Mouse (Mus musculus): ENCODE data around the gene Gm19668. TPM values are rescaled to one million over a fixed set of nuclear protein-coding genes. Genes with fewer than 3 reads are reported as not detected.
"Not testable (repeated sequence)": the region's sequence is repeated elsewhere in the genome, so short reads cannot be mapped to it uniquely, and the experiment has no call there.

Gm19668 gene
- polyA plus RNA-seq, 1 experiment = not detected

DNA sequence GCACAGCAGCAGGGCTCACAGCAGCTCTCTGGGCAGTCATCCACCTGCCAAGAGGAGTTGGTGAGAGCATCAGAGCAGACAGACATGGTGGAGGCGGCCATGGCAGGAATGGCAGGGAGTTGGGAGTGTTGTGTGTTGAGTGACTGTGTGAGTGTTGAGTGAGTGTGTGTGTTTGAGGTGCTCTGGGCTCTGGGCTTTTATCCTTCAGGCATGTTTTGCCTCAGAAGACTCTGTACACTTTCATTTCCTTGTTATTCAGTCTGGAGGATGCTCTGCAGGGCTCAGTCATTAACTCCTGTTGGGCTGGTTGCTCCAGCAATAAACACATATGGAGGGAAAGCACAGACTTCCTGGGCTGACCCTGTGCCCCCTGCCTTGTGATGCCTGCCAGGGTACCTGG, 27.7 kb downstream of the Gm19668 start, which contains the start of gene Gm3238:
Gene Gm3238 (minus strand): TSS at position 101 of the 400 bp plus-strand sequence.
- H3K4me1 ChIP-seq (ENCODE audit: control insufficient read depth, insufficient read depth, low read length); H3K27ac ChIP-seq (ENCODE audit: insufficient read depth, low read depth, low read length); H3K4me3 ChIP-seq (ENCODE audit: insufficient read depth, low read depth, low read length): not testable (repeated sequence)
- 75% methylated on average over 1 of the region's 1 CpGs for WGBS

DNA sequence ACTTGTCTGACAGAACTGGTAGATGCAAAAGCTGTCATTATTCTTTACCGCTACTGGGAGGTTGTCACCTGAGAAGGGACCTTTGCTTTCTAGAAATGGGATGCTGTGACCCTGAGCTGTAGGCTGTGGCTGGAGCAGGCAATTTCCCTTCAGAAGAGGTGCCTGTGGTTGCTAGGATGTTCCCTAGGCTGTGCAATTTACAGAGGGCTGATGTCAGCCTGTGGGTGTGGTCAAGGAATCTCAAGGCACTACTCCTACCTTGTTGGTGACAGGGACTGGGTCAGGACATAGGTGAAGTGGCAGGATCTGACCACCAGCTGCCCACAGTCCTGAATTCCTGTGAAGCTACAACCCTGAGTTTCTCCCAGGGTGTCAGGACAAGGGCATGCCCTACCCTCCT, 29.2 kb downstream of the Gm19668 start:
- H3K4me1 ChIP-seq (ENCODE audit: control insufficient read depth, insufficient read depth, low read length) = 0 out of 2 replicates have a peak, but pooled peaks cover 3% of the 10 kb centered on the region
- H3K4me3 ChIP-seq (ENCODE audit: insufficient read depth, low read depth, low read length) = no peak overlapping the region
- TF ChIP-seq POLR2A (IDR thresholded peaks at IDR 0.05; ENCODE audit: insufficient read depth, low read depth, low read length) = no peak
- no peak for TF ChIP-seq CTCF (IDR thresholded peaks at IDR 0.05; ENCODE audit: insufficient read depth, low read depth, low read length)
- no peak overlapping the region for H3K27ac ChIP-seq (ENCODE audit: insufficient read depth, low read depth, low read length)
- WGBS = 86% methylated on average over 1 of the region's 1 CpGs

DNA sequence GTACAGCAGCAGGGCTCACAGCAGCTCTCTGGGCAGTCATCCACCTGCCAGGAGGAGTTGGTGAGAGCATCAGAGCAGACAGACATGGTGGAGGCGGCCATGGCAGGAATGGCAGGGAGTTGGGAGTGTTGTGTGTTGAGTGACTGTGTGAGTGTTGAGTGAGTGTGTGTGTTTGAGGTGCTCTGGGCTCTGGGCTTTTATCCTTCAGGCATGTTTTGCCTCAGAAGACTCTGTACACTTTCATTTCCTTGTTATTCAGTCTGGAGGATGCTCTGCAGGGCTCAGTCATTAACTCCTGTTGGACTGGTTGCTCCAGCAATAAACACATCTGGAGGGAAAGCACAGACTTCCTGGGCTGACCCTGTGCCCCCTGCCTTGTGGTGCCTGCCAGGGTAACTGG, 39.4 kb downstream of the Gm19668 start, which contains the start of gene Gm3233:
Gene Gm3233 (minus strand): TSS at position 101 of the 400 bp plus-strand sequence.
- H3K4me3 ChIP-seq (ENCODE audit: insufficient read depth, low read depth, low read length); H3K4me1 ChIP-seq (ENCODE audit: control insufficient read depth, insufficient read depth, low read length); H3K27ac ChIP-seq (ENCODE audit: insufficient read depth, low read depth, low read length): not testable (repeated sequence)
- no CpG with 5 or more reads among the region's 1 CpGs for WGBS

DNA sequence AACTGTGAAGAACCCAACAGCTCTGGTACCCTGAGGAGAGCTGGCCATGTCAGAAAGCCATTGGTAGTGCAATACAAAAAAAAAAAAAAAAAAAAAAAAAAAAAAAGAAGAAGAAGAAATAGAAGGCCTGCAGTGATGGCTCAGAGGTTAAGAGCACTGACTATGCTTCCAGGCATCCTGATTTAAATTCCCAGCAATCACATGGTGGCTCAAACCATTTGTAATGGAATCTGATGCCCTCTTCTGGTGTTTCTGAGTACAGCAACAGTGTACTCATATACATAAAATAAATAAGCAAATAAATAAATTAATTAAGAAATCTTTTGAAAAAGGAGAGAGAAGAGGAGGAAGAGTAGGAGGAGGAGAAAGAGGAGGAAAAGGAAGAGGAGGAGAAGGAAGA, 45.5 kb downstream of the Gm19668 start:
- Histone ChIP-seq H3K4me1 (ENCODE audit: control insufficient read depth, insufficient read depth, low read length) (peaks cover 9% of the 10 kb centered on the region; the same call in 1 of the 2 replicates), H3K4me3 (ENCODE audit: insufficient read depth, low read depth, low read length) (no peak overlapping the region), H3K27ac (ENCODE audit: insufficient read depth, low read depth, low read length) (no peak overlapping the region)
- no peak for TF ChIP-seq CTCF (IDR thresholded peaks at IDR 0.05; ENCODE audit: insufficient read depth, low read depth, low read length)
- TF ChIP-seq POLR2A (IDR thresholded peaks at IDR 0.05; ENCODE audit: insufficient read depth, low read depth, low read length) = no peak

DNA sequence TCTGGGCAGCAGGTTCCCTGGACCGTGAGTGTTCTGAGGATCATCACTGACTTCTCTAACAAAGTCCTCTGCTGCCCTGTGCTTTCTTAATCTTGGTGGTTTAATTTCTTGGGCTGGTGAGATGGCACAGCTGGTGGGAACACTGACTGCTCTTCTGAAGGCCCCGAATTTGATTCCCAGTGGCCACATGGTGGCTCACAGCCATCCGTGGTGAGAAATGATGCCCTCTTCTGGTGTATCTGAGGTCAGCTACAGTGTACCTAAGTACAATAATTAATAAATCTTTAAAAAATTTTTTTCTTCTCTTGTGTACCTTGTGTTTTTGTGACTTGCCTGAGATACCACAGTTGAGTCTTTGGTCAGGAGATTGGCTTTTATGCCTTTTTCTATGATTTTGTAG, 46.6 kb downstream of the Gm19668 start:
- H3K4me1 ChIP-seq (ENCODE audit: control insufficient read depth, insufficient read depth, low read length); H3K27ac ChIP-seq (ENCODE audit: insufficient read depth, low read depth, low read length); H3K4me3 ChIP-seq (ENCODE audit: insufficient read depth, low read depth, low read length): not testable (repeated sequence)
- WGBS = 72% methylated on average over 3 of the region's 3 CpGs

DNA sequence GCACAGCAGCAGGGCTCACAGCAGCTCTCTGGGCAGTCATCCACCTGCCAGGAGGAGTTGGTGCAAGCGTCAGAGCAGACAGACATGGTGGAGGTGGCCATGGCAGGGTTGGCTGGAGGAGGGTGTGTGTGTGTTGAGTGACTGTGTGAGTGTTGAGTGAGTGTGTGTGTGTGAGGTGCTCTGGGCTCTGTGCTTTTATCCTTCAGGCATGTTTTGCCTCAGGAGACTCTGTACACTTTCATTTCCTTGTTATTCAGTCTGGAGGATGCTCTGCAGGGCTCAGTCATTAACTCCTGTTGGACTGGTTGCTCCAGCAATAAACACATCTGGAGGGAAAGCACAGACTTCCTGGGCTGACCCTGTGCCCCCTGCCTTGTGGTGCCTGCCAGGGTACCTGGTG, 47.7 kb downstream of the Gm19668 start, which contains the start of gene Gm9736:
Gene Gm9736 (minus strand): TSS at position 101 of the 400 bp plus-strand sequence.
- H3K4me3 ChIP-seq (ENCODE audit: insufficient read depth, low read depth, low read length); H3K27ac ChIP-seq (ENCODE audit: insufficient read depth, low read depth, low read length); H3K4me1 ChIP-seq (ENCODE audit: control insufficient read depth, insufficient read depth, low read length): not testable (repeated sequence)
- 75% methylated on average over 1 of the region's 1 CpGs for WGBS

DNA sequence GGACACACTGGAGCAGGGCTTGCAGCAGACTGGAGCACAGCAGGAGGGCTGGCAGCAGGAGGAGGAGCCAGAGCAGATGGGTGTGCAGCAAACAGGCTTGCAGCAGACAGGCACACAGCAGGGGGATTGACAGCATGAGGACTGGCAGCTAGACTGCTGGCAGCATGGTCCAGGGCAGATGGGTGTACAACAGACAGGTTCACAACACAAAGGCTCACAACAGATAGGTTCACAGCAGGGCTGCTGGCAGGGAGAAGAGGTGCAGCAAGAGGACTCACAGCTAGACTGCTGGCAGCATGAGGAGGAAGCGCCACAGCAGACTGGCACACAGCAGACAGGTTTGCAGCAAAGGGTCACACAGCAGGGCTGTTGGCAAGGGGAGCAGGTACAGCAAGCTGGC, 48.2 kb downstream of the Gm19668 start:
- H3K4me1 ChIP-seq (ENCODE audit: control insufficient read depth, insufficient read depth, low read length); H3K27ac ChIP-seq (ENCODE audit: insufficient read depth, low read depth, low read length); H3K4me3 ChIP-seq (ENCODE audit: insufficient read depth, low read depth, low read length): not testable (repeated sequence)
- WGBS = 54% methylated on average over 1 of the region's 1 CpGs

Other genes starting within 250 kb of the Gm19668 start
- not detected in 2 replicates for gene Pttg1ip, start 217.4 kb downstream of the Gm19668 start, polyA plus RNA-seq (2012; ENCODE audit: insufficient read depth, insufficient read length, low replicate concordance, missing spikeins)
- 414 TPM in 1 of 2 replicates, not detected in the other for gene Sumo3, start 193.0 kb downstream of the Gm19668 start, polyA plus RNA-seq (2012; ENCODE audit: insufficient read depth, insufficient read length, low replicate concordance, missing spikeins)
- gene Gm49325, start 192.9 kb downstream of the Gm19668 start, polyA plus RNA-seq (2012; ENCODE audit: insufficient read depth, insufficient read length, low replicate concordance, missing spikeins) = not detected in 2 replicates
- gene Ube2g2, start 176.9 kb downstream of the Gm19668 start, polyA plus RNA-seq (2012; ENCODE audit: insufficient read depth, insufficient read length, low replicate concordance, missing spikeins) = not detected in 2 replicates
- not detected in 2 replicates for gene Tspear, start 112.6 kb downstream of the Gm19668 start, polyA plus RNA-seq (2012; ENCODE audit: insufficient read depth, insufficient read length, low replicate concordance, missing spikeins)
- not detected in 2 replicates for gene Gm19402, start 108.4 kb downstream of the Gm19668 start, polyA plus RNA-seq (2012; ENCODE audit: insufficient read depth, insufficient read length, low replicate concordance, missing spikeins)
- gene Gm9508, start 101.9 kb downstream of the Gm19668 start, polyA plus RNA-seq (2012; ENCODE audit: insufficient read depth, insufficient read length, low replicate concordance, missing spikeins) = not detected in 2 replicates
- gene Gm10272, start 92.5 kb downstream of the Gm19668 start, polyA plus RNA-seq (2012; ENCODE audit: insufficient read depth, insufficient read length, low replicate concordance, missing spikeins) = not detected in 2 replicates
- not detected in 2 replicates for gene Gm10024, start 87.7 kb downstream of the Gm19668 start, polyA plus RNA-seq (2012; ENCODE audit: insufficient read depth, insufficient read length, low replicate concordance, missing spikeins)
- gene Gm10142, start 83.3 kb downstream of the Gm19668 start, polyA plus RNA-seq (2012; ENCODE audit: insufficient read depth, insufficient read length, low replicate concordance, missing spikeins) = not detected in 2 replicates
- not detected in 2 replicates for gene Krtap12-1, start 78.5 kb downstream of the Gm19668 start, polyA plus RNA-seq (2012; ENCODE audit: insufficient read depth, insufficient read length, low replicate concordance, missing spikeins)
- gene Gm10100, start 72.6 kb downstream of the Gm19668 start, polyA plus RNA-seq (2012; ENCODE audit: insufficient read depth, insufficient read length, low replicate concordance, missing spikeins) = not detected in 2 replicates
- gene Gm18596, start 56.5 kb downstream of the Gm19668 start, polyA plus RNA-seq (2012; ENCODE audit: insufficient read depth, insufficient read length, low replicate concordance, missing spikeins) = not detected in 2 replicates
- gene Gm9736, start 47.8 kb downstream of the Gm19668 start, polyA plus RNA-seq (2012; ENCODE audit: insufficient read depth, insufficient read length, low replicate concordance, missing spikeins) = not detected in 2 replicates
- gene Gm3233, start 39.5 kb downstream of the Gm19668 start, polyA plus RNA-seq (2012; ENCODE audit: insufficient read depth, insufficient read length, low replicate concordance, missing spikeins) = not detected in 2 replicates
- not detected in 2 replicates for gene Gm3238, start 27.8 kb downstream of the Gm19668 start, polyA plus RNA-seq (2012; ENCODE audit: insufficient read depth, insufficient read length, low replicate concordance, missing spikeins)
- gene Gm7138, start 22.2 kb downstream of the Gm19668 start, polyA plus RNA-seq (2012; ENCODE audit: insufficient read depth, insufficient read length, low replicate concordance, missing spikeins) = not detected in 2 replicates
- not detected in 2 replicates for gene Gm3250, start 16.6 kb downstream of the Gm19668 start, polyA plus RNA-seq (2012; ENCODE audit: insufficient read depth, insufficient read length, low replicate concordance, missing spikeins)
- gene Gm7137, start 10.9 kb downstream of the Gm19668 start, polyA plus RNA-seq (2012; ENCODE audit: insufficient read depth, insufficient read length, low replicate concordance, missing spikeins) = not detected in 2 replicates
- not detected in 2 replicates for gene Gm9639, start 4.1 kb downstream of the Gm19668 start, polyA plus RNA-seq (2012; ENCODE audit: insufficient read depth, insufficient read length, low replicate concordance, missing spikeins)
- gene Gm9507, start 12.7 kb upstream of the Gm19668 start, polyA plus RNA-seq (2012; ENCODE audit: insufficient read depth, insufficient read length, low replicate concordance, missing spikeins) = not detected in 2 replicates
- not detected in 2 replicates for gene Gm2696, start 15.5 kb upstream of the Gm19668 start, polyA plus RNA-seq (2012; ENCODE audit: insufficient read depth, insufficient read length, low replicate concordance, missing spikeins)
- gene Krtap10-4, start 28.0 kb upstream of the Gm19668 start, polyA plus RNA-seq (2012; ENCODE audit: insufficient read depth, insufficient read length, low replicate concordance, missing spikeins) = not detected in 2 replicates
- gene Krtap10-10, start 36.8 kb upstream of the Gm19668 start, polyA plus RNA-seq (2012; ENCODE audit: insufficient read depth, insufficient read length, low replicate concordance, missing spikeins) = not detected in 2 replicates
- gene Gm36176, start 47.7 kb upstream of the Gm19668 start, polyA plus RNA-seq (2012; ENCODE audit: insufficient read depth, insufficient read length, low replicate concordance, missing spikeins) = not detected in 2 replicates
- not detected in 2 replicates for gene Gm10318, start 53.7 kb upstream of the Gm19668 start, polyA plus RNA-seq (2012; ENCODE audit: insufficient read depth, insufficient read length, low replicate concordance, missing spikeins)
- gene Gm3285, start 62.8 kb upstream of the Gm19668 start, polyA plus RNA-seq (2012; ENCODE audit: insufficient read depth, insufficient read length, low replicate concordance, missing spikeins) = not detected in 2 replicates
- gene Lrrc3, start 103.4 kb upstream of the Gm19668 start, polyA plus RNA-seq (2012; ENCODE audit: insufficient read depth, insufficient read length, low replicate concordance, missing spikeins) = not detected in 2 replicates
- gene Trpm2, start 171.4 kb upstream of the Gm19668 start, polyA plus RNA-seq (2012; ENCODE audit: insufficient read depth, insufficient read length, low replicate concordance, missing spikeins) = not detected in 2 replicates
- gene 1810043G02Rik, start 179.4 kb upstream of the Gm19668 start, polyA plus RNA-seq (2012; ENCODE audit: insufficient read depth, insufficient read length, low replicate concordance, missing spikeins) = not detected in 2 replicates
- not detected in 2 replicates for gene Pfkl, start 210.9 kb upstream of the Gm19668 start, polyA plus RNA-seq (2012; ENCODE audit: insufficient read depth, insufficient read length, low replicate concordance, missing spikeins)
- gene Dnmt3l, start 242.8 kb upstream of the Gm19668 start, polyA plus RNA-seq (2012; ENCODE audit: insufficient read depth, insufficient read length, low replicate concordance, missing spikeins) = not detected in 2 replicates
- gene Aire, start 244.5 kb upstream of the Gm19668 start, polyA plus RNA-seq (2012; ENCODE audit: insufficient read depth, insufficient read length, low replicate concordance, missing spikeins) = not detected in 2 replicates

Data from olfactory bulb, adult 2 months (tissue).